Mouse (Mus musculus) stomach, postnatal 0 days (tissue): ENCODE data around the gene Tnfrsf22.
"Not testable (repeated sequence)": the region's sequence is repeated elsewhere in the genome, so short reads cannot be mapped to it uniquely, and the experiment has no call there.

Experiments used
- CTCF ChIP-seq: IDR thresholded peaks from 2 replicates; pipeline ENCODE4 v1.5.1; 2016; ENCODE audit warnings: antibody characterized with exemption, low read depth, mild to moderate bottlenecking, moderate library complexity
- EP300 ChIP-seq: optimal IDR thresholded peaks from 2 replicates; pipeline ENCODE3; 2016; ENCODE audit warnings: antibody characterized with exemption

- TF ChIP-seq CTCF, EP300: not testable (repeated sequence)
Measured at GRCm38 (mm10) chr7:143679650-143680049, 30.2 kb upstream of the Tnfrsf22 start.
